Mouse (Mus musculus) ES-E14 (cell line): Measurements from ENCODE around the gene Endou.

Experiments used
- CHD2 ChIP-seq: IDR thresholded peaks from 2 replicates; pipeline ENCODE4 v1.6.1; 2014; ENCODE audit warnings: mild to moderate bottlenecking, low read depth, low read length, inconsistent platforms
- HCFC1 ChIP-seq: IDR thresholded peaks from 2 replicates; pipeline ENCODE4 v1.6.1; 2012; ENCODE audit warnings: low read length, inconsistent platforms, borderline replicate concordance; ENCODE audit not compliant: insufficient read depth
- ZNF384 ChIP-seq: IDR thresholded peaks from 2 replicates; pipeline ENCODE4 v1.6.1; 2012; ENCODE audit warnings: low read depth, low read length, inconsistent platforms

DNA sequence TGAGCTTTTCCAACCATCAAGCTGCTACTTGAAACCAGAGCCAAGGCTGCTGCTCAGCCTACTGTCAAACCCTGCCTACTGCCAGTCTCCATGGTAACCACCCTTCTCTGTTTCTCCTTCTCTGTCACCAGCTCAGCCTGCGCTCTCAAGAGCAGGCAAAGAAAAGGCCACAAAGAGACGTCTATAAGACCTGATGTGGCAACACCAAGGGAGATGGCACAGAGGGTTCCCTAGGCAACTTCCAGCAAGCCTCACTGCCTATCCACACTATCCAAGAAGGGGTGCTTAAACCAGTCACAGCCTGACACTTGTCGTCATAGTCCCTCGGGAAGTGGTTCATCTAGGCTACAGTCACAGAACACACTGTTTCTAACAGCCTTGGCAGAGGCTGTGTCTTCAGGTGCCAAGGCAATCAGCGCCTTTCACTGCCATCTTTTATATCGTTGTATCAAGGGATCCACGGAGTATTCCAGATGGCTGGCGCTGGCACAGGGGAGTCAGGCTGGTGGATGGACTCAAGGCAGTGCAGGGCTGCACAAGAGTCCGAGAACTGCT is 58.9 kb downstream of the Endou start:
- TF ChIP-seq ZNF384 (no peak), CHD2 (no peak), HCFC1 (no peak)
